Comparison of ENCODE assay signal across 11 mouse cellular contexts in genomic region chr19:36001512-36001911, GRCm38 (mm10). TPM values are rescaled to one million over a fixed set of nuclear protein-coding genes. Genes with fewer than 3 reads are reported as not detected.
A peak's percentile ranks its signal among the peaks of the same experiment; 100 is the strongest.
DNase-seq lines count a peak whose midpoint lies in the region; ATAC-seq and TF ChIP-seq lines count a peak whose summit lies in the region.
"Had no signal": no experiment of that assay in that cellular context is flagged by ENCODE, and none has a peak within 500 bp of the region (broad histone marks: within the 10 kb centered on the region; RNA-seq: fewer than 3 reads in every experiment).

No protein-coding gene starts in this region.

- H3K36me3 ChIP-seq in lung, embryonic 14.5 days (ENCODE audit: insufficient read depth) = no peaks in the 10 kb centered on the region
- no peaks in the 10 kb centered on the region for H3K36me3 ChIP-seq in hindbrain, embryonic 14.5 days (replicated peaks; ENCODE audit: control insufficient read depth, insufficient read depth)
- H3K36me3 ChIP-seq: limb, embryonic 10.5 days had no signal

- no peaks in the 10 kb centered on the region for H3K9me3 ChIP-seq in lung, embryonic 14.5 days (ENCODE audit: low read depth, low read length)
- no peaks in the 10 kb centered on the region for H3K9me3 ChIP-seq in hindbrain, embryonic 14.5 days (ENCODE audit: control insufficient read depth, low read length)
- H3K9me3 ChIP-seq: limb, embryonic 10.5 days had no signal

- H3K4me2 ChIP-seq in lung, embryonic 14.5 days = no peak overlapping the region
- H3K4me2 ChIP-seq in hindbrain, embryonic 14.5 days (replicated peaks) = no peak overlapping the region

- ATAC-seq in lung, embryonic 14.5 days (ENCODE audit: insufficient read depth) = no peak
- peak; percentile 70 for ATAC-seq in hindbrain, embryonic 14.5 days (ENCODE audit: low FRiP score)

- H3K4me1 ChIP-seq in lung, embryonic 14.5 days (ENCODE audit: insufficient read depth) = no peaks in the 10 kb centered on the region
- H3K4me1 ChIP-seq in hindbrain, embryonic 14.5 days (replicated peaks; ENCODE audit: control insufficient read depth, insufficient read depth, low read length) = peaks cover 19% of the 10 kb centered on the region

- intact Hi-C loops in left cerebral cortex, postnatal 36 days (cut with DNase I) = no loop called here

- no peak overlapping the region for H3K27ac ChIP-seq in lung, embryonic 14.5 days (ENCODE audit: low read depth)
- no peak overlapping the region for H3K27ac ChIP-seq in hindbrain, embryonic 14.5 days
- H3K27ac ChIP-seq: limb, embryonic 10.5 days had no signal

- H3K27me3 ChIP-seq in lung, embryonic 14.5 days (ENCODE audit: insufficient read depth, low read length) = no peaks in the 10 kb centered on the region
- no peaks in the 10 kb centered on the region for H3K27me3 ChIP-seq in hindbrain, embryonic 14.5 days (ENCODE audit: control insufficient read depth, insufficient read depth, low read length)

- peak; percentile 39 for TF ChIP-seq CTCF in lung, embryonic 14.5 days (IDR thresholded peaks at IDR 0.05; ENCODE audit: low read depth)

- WGBS in lung, embryonic 14.5 days = 34% methylated on average over 1 of the region's 1 CpGs
- 35% methylated on average over 1 of the region's 1 CpGs for WGBS in hindbrain, embryonic 14.5 days

- H3K9ac ChIP-seq in lung, embryonic 14.5 days = no peak overlapping the region
- no peak overlapping the region for H3K9ac ChIP-seq in hindbrain, embryonic 14.5 days

- no peak overlapping the region for H3K4me3 ChIP-seq in lung, embryonic 14.5 days (ENCODE audit: low read depth, low read length)
- no peak overlapping the region for H3K4me3 ChIP-seq in hindbrain, embryonic 14.5 days (replicated peaks; ENCODE audit: low read length)
- H3K4me3 ChIP-seq: limb, embryonic 10.5 days had no signal

- peak; percentile 30 to 41 for DNase-seq in cerebellum, postnatal 10 days
- no peak for DNase-seq in cerebellum, adult 8-10 months
- DNase-seq in lung, embryonic 14.5 days = peak; percentile 11
- no peak for DNase-seq in lung, postnatal 4 days
- DNase-seq in hindbrain, embryonic 14.5 days (ENCODE audit: low spot score) = no peak
- no peak for DNase-seq in spleen, postnatal 10 days (ENCODE audit: low spot score in 2 of 2)
- DNase-seq in left cerebral cortex, postnatal 36 days (ENCODE audit: low spot score in 2 of 2) = no peak
- DNase-seq in right cerebral cortex, adult 2 months (ENCODE audit: low spot score in 2 of 2) = no peak
- DNase-seq: cerebellum, adult 9-11 months had no signal

RNA-seq across cellular contexts. Expression of gene Htr7, which starts 55.8 kb away (rescaled TPM):
- 0.12 TPM in 1 of 2 replicates, not detected in the other for polyA plus RNA-seq in lung, embryonic 14.5 days (2014; fragmentation: Nextera tagmentation; extraction: Ambion mirVana)
- 16.4 and 20.8 TPM in 2 replicates for polyA plus RNA-seq in hindbrain, embryonic 14.5 days (2014; fragmentation: Nextera tagmentation; extraction: Ambion mirVana)
- 10 to 100 TPM; 12.4 to 12.6 TPM for total RNA-seq in left cerebral cortex, postnatal 36 days (2021)
- total RNA-seq: adrenal gland, adult 18-20 months had no signal
- polyA plus RNA-seq: limb, embryonic 10.5 days had no signal

Comparison
In these comparisons a context has a peak if more than half of its experiments do, and no peak if none do; other contexts are left out.
1. DNase-seq: peak in cerebellum, postnatal 10 days (2 of 2) and lung, embryonic 14.5 days (single experiment); none in cerebellum, adult 8-10 months (single experiment), lung, postnatal 4 days (0 of 2), hindbrain, embryonic 14.5 days (single experiment), spleen, postnatal 10 days (0 of 2), left cerebral cortex, postnatal 36 days (0 of 2) and right cerebral cortex, adult 2 months (0 of 2).
2. RNA of gene Htr7, which starts 55.8 kb away (polyA plus RNA-seq): 16.4 to 20.8 TPM in hindbrain, embryonic 14.5 days; 0.12 TPM in lung, embryonic 14.5 days; every median in the first group is over 10 times any median in the second.